In genomic region chr13:42110416-42110815, GRCm38 (mm10) we compare ENCODE assay signal across 27 mouse cellular contexts. TPM values are rescaled to one million over a fixed set of nuclear protein-coding genes. Genes with fewer than 3 reads are reported as not detected.
DNase-seq lines count a peak whose midpoint lies in the region; ATAC-seq and TF ChIP-seq lines count a peak whose summit lies in the region.
"Had no signal": no experiment of that assay in that cellular context is flagged by ENCODE, and none has a peak within 500 bp of the region (broad histone marks: within the 10 kb centered on the region; RNA-seq: fewer than 3 reads in every experiment).

No protein-coding gene starts in this region.

- H3K9ac ChIP-seq in hindbrain, postnatal 0 days (replicated peaks; ENCODE audit: low read length) = no peak overlapping the region
- no peak overlapping the region for H3K9ac ChIP-seq in hindbrain, embryonic 13.5 days
- H3K9ac ChIP-seq in liver, postnatal 0 days (replicated peaks) = no peak overlapping the region
- H3K9ac ChIP-seq: embryonic facial prominence, embryonic 12.5 days; embryonic facial prominence, embryonic 15.5 days; forebrain, postnatal 0 days; heart, embryonic 13.5 days; hindbrain, embryonic 15.5 days had no signal

- H3K36me3 ChIP-seq in hindbrain, postnatal 0 days (ENCODE audit: insufficient read depth, low read length) = no peaks in the 10 kb centered on the region
- no peaks in the 10 kb centered on the region for H3K36me3 ChIP-seq in hindbrain, embryonic 13.5 days
- H3K36me3 ChIP-seq in splenic B cell, adult 2 months (ENCODE audit: control insufficient read depth, insufficient read depth, low read length, poor library complexity, severe bottlenecking) = no peaks in the 10 kb centered on the region
- H3K36me3 ChIP-seq in liver, postnatal 0 days (replicated peaks; ENCODE audit: insufficient read depth, low read length) = no peaks in the 10 kb centered on the region
- H3K36me3 ChIP-seq: embryonic facial prominence, embryonic 12.5 days; embryonic facial prominence, embryonic 15.5 days; heart, embryonic 10.5 days; heart, embryonic 13.5 days; hindbrain, embryonic 15.5 days had no signal

- no peak for TF ChIP-seq EP300 in liver, postnatal 0 days (IDR thresholded peaks at IDR 0.05; ENCODE audit: low read depth)

- H3K4me1 ChIP-seq in hindbrain, postnatal 0 days (ENCODE audit: insufficient read depth, low read length) = no peaks in the 10 kb centered on the region
- peaks cover 27% of the 10 kb centered on the region for H3K4me1 ChIP-seq in hindbrain, embryonic 13.5 days (replicated peaks)
- peaks cover 15% of the 10 kb centered on the region for H3K4me1 ChIP-seq in liver, postnatal 0 days (ENCODE audit: insufficient read depth)
- H3K4me1 ChIP-seq: embryonic facial prominence, embryonic 12.5 days had no signal

- 0 out of 2 replicates have a peak, but pooled peaks have one; percentile 21 for ATAC-seq in hindbrain, postnatal 0 days
- no peak for ATAC-seq in hindbrain, embryonic 13.5 days (ENCODE audit: low FRiP score)
- ATAC-seq in inflammation-experienced regulatory T-cells, adult 6 months = no peak
- ATAC-seq in liver, postnatal 0 days = no peak
- ATAC-seq: forebrain, embryonic 14.5 days; forebrain, postnatal 0 days; intestine, postnatal 0 days had no signal

- H3K4me3 ChIP-seq in hindbrain, postnatal 0 days (ENCODE audit: low read length) = no peak overlapping the region
- no peak overlapping the region for H3K4me3 ChIP-seq in hindbrain, embryonic 13.5 days
- no peak overlapping the region for H3K4me3 ChIP-seq in liver, postnatal 0 days (ENCODE audit: low read depth, low read length)
- H3K4me3 ChIP-seq: embryonic facial prominence, embryonic 12.5 days; embryonic facial prominence, embryonic 15.5 days; gastrocnemius, adult 2 months; heart, adult 2 months; heart, embryonic 10.5 days; heart, embryonic 13.5 days; hindbrain, embryonic 15.5 days had no signal

- no peak overlapping the region for H3K27ac ChIP-seq in hindbrain, postnatal 0 days
- H3K27ac ChIP-seq in hindbrain, embryonic 13.5 days = no peak overlapping the region
- no peak overlapping the region for H3K27ac ChIP-seq in liver, postnatal 0 days (ENCODE audit: low read depth)
- H3K27ac ChIP-seq: embryonic facial prominence, embryonic 12.5 days; embryonic facial prominence, embryonic 15.5 days; gastrocnemius, adult 2 months; heart, adult 2 months; heart, embryonic 10.5 days; heart, embryonic 13.5 days; hindbrain, embryonic 15.5 days had no signal

- H3K27me3 ChIP-seq in hindbrain, postnatal 0 days (ENCODE audit: insufficient read depth, low read length) = no peaks in the 10 kb centered on the region
- no peaks in the 10 kb centered on the region for H3K27me3 ChIP-seq in hindbrain, embryonic 13.5 days
- H3K27me3 ChIP-seq in splenic B cell, adult 2 months (ENCODE audit: control insufficient read depth, insufficient read depth, low read length, poor library complexity, severe bottlenecking) = no peaks in the 10 kb centered on the region
- no peaks in the 10 kb centered on the region for H3K27me3 ChIP-seq in liver, postnatal 0 days (ENCODE audit: insufficient read depth, low read length)
- H3K27me3 ChIP-seq: embryonic facial prominence, embryonic 12.5 days; embryonic facial prominence, embryonic 15.5 days; heart, embryonic 13.5 days; hindbrain, embryonic 15.5 days had no signal

- DNase-seq in hindbrain, postnatal 0 days (ENCODE audit: low spot score) = no peak
- peak; percentile 12 for DNase-seq in Muller cell, postnatal 12 days (ENCODE audit: inconsistent ontology term)
- peak; percentile 22 for DNase-seq in splenic B cell, adult 2 months (ENCODE audit: low read depth, low spot score)
- no peak for DNase-seq in liver, postnatal 0 days
- DNase-seq: adrenal gland, adult 2 months; adrenal gland, postnatal 14 days; B cell, adult 2 months; cerebellum, adult 11-12 months; cerebellum, adult 8-10 months; cerebellum, postnatal 14 days; forebrain, postnatal 0 days; gastrocnemius, adult 2 months; gastrocnemius, postnatal 25 days; heart, adult 2 months; heart, postnatal 14 days; heart, postnatal 4 days; kidney, adult 2 months had no signal

- TF ChIP-seq CTCF in hindbrain, postnatal 0 days (IDR thresholded peaks at IDR 0.05; ENCODE audit: low read depth) = no peak
- no peak for TF ChIP-seq CTCF in liver, postnatal 0 days (IDR thresholded peaks at IDR 0.05; ENCODE audit: low read depth)

- no peaks in the 10 kb centered on the region for H3K9me3 ChIP-seq in hindbrain, postnatal 0 days (ENCODE audit: low read length)
- H3K9me3 ChIP-seq in hindbrain, embryonic 13.5 days = no peaks in the 10 kb centered on the region
- no peaks in the 10 kb centered on the region for H3K9me3 ChIP-seq in liver, postnatal 0 days (ENCODE audit: low read length)
- H3K9me3 ChIP-seq: embryonic facial prominence, embryonic 12.5 days; embryonic facial prominence, embryonic 15.5 days; G1E; heart, embryonic 10.5 days; heart, embryonic 13.5 days; hindbrain, embryonic 15.5 days had no signal

- 82% methylated on average over 3 of the region's 3 CpGs for WGBS in hindbrain, postnatal 0 days
- 90% methylated on average over 3 of the region's 3 CpGs for WGBS in hindbrain, embryonic 13.5 days
- 68% methylated on average over 3 of the region's 3 CpGs for WGBS in liver, postnatal 0 days (ENCODE audit: insufficient replicate concordance)

- no peak overlapping the region for H3K4me2 ChIP-seq in hindbrain, postnatal 0 days (ENCODE audit: low read depth, low read length)
- no peak overlapping the region for H3K4me2 ChIP-seq in hindbrain, embryonic 13.5 days
- H3K4me2 ChIP-seq in liver, postnatal 0 days (ENCODE audit: low read depth, low read length) = no peak overlapping the region
- H3K4me2 ChIP-seq: embryonic facial prominence, embryonic 12.5 days; embryonic facial prominence, embryonic 15.5 days; heart, embryonic 13.5 days; hindbrain, embryonic 15.5 days had no signal

RNA-seq across cellular contexts. Expression of gene Hivep1, which starts 58.6 kb away (rescaled TPM):
- 36.9 and 41.5 TPM in 2 replicates for total RNA-seq in hindbrain, postnatal 0 days (2014; rRNA removed)
- 20.1 and 20.3 TPM in 2 replicates for polyA plus RNA-seq in hindbrain, postnatal 0 days (2015; fragmentation: Nextera tagmentation; extraction: Ambion mirVana)
- polyA plus RNA-seq in hindbrain, embryonic 13.5 days (2015; fragmentation: Nextera tagmentation; extraction: Ambion mirVana) = 19.2 and 21.1 TPM in 2 replicates
- polyA plus RNA-seq in inflammation-experienced regulatory T-cells, adult 6 months (2017; shearing (Covaris generic)) = 10 to 100 TPM; 10.7 to 17.4 (median 10.7) TPM
- 3.1 and 4.5 TPM in 2 replicates for polyA plus RNA-seq in liver, postnatal 0 days (2015; fragmentation: Nextera tagmentation; extraction: Ambion mirVana)

Comparison
In these comparisons a context has a peak if more than half of its experiments do, and no peak if none do; other contexts are left out.
1. DNase-seq: peak in Muller cell, postnatal 12 days (single experiment) and splenic B cell, adult 2 months (single experiment); none in hindbrain, postnatal 0 days (single experiment) and liver, postnatal 0 days (single experiment).